Mouse (Mus musculus): ENCODE data around the gene Cdh11.

DNA sequence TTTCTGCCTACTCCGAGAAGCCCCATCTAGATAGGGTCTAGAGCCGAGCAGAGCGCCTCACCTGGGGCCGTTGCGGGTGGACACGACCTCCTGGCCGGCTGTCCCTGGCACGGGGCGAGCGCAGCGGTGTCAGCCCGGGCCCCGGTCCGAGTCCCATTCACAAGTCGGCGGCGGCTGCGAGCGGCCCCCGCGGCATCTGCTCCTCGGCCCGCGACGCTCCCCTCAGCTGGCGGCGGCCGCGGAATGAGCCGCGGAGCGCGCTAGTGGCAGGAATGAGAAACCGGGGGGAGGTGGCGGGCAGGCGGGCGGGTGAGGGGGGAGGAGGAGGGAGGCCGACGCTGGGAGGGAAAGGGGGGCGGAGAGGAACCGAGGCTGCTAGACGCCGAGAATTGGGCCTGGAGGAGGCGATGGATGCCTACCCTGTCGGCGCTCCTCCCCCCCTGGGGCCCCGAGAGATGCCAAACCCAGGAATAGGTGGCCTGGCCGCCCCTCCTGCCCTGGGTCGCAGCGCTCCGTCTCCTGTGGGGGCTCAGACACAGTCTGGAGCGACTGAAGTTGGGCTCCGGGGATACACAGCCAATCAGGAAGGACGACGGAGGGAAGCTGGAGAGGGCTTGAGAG is 497 bp downstream of the Cdh11 start:
- TF ChIP-seq POLR2A (IDR thresholded peaks at IDR 0.05; ENCODE audit: extremely low read depth, insufficient read depth, low read length), result no peak
- no peak for TF ChIP-seq CTCF (IDR thresholded peaks at IDR 0.05; ENCODE audit: low read depth, low read length)
